Mouse (Mus musculus) midbrain, embryonic 14.5 days (tissue): ENCODE data around the gene Minos1. TPM values are rescaled to one million over a fixed set of nuclear protein-coding genes. Genes with fewer than 3 reads are reported as not detected.
A peak's percentile ranks its signal among the peaks of the same experiment; 100 is the strongest.

ENCODE experiments used
- ATAC-seq: fragments of 200-750 bp; cut with Nextera tagmentation; 2 replicates; pipeline ENCODE4 v1.8.0; 2017; ENCODE audit warnings: moderate number of reproducible peaks, moderate library complexity; ENCODE audit not compliant: low FRiP score, low TSS enrichment
- DNase-seq: peaks from one replicate; pipeline ENCODE4 v3.0.0-alpha.2; 2015
- H3K27ac ChIP-seq: fragments of 300-500 bp; sonication (generic); replicated peaks from 2 replicates; pipeline ENCODE4 v1.5.1; 2014; ENCODE audit warnings: mild to moderate bottlenecking, low read depth, low read length, moderate library complexity
- H3K27me3 ChIP-seq: fragments of 300-500 bp; sonication (generic); 2 replicates; pipeline ENCODE4 v1.6.1; 2014; ENCODE audit warnings: low read length, control low read depth, mixed read lengths; ENCODE audit not compliant: control insufficient read depth, insufficient read depth
- H3K36me3 ChIP-seq: fragments of 300-500 bp; sonication (generic); 2 replicates; pipeline ENCODE4 v1.6.1; 2014; ENCODE audit warnings: low read length, control low read depth; ENCODE audit not compliant: control insufficient read depth, insufficient read depth
- H3K4me1 ChIP-seq: fragments of 300-500 bp; sonication (generic); 2 replicates; pipeline ENCODE4 v1.6.1; 2014; ENCODE audit warnings: mild to moderate bottlenecking, antibody characterized with exemption, low read length, control low read depth; ENCODE audit not compliant: control insufficient read depth, insufficient read depth
- H3K4me2 ChIP-seq: fragments of 300-500 bp; sonication (generic); 2 replicates; pipeline ENCODE4 v1.6.1; 2014; ENCODE audit warnings: mild to moderate bottlenecking, low read length, moderate library complexity
- H3K4me3 ChIP-seq: fragments of 300-500 bp; sonication (generic); replicated peaks from 2 replicates; pipeline ENCODE4 v1.5.1; 2014; ENCODE audit warnings: low read depth, low read length
- H3K9ac ChIP-seq: fragments of 300-500 bp; sonication (generic); replicated peaks from 2 replicates; pipeline ENCODE4 v1.6.1; 2014; ENCODE audit warnings: mild to moderate bottlenecking, low read length, moderate library complexity
- H3K9me3 ChIP-seq: fragments of 300-500 bp; sonication (generic); 2 replicates; pipeline ENCODE4 v1.6.1; 2016; ENCODE audit warnings: low read length, control low read depth, mixed read lengths; ENCODE audit not compliant: control insufficient read depth
- WGBS: fragments of 180-500 bp; shearing (Covaris S2); extraction: QIAGEN DNeasy Blood & Tissue Kit; methylation state at CpG from one replicate; pipeline ENCODE4 v1.1.7; 2014; 5-methylcytosine and 5-hydroxymethylcytosine counted together
- polyA plus RNA-seq: library from polyadenylated mRNA; unstranded; fragments of >200 nt; fragmentation: Nextera tagmentation; extraction: Ambion mirVana; gene quantifications from 2 replicates; pipeline ENCODE4 v1.2.1, GENCODE M21; 2014

Gene Minos1
- polyA plus RNA-seq, 1 experiment from 2014 or later = 346 TPM

DNA sequence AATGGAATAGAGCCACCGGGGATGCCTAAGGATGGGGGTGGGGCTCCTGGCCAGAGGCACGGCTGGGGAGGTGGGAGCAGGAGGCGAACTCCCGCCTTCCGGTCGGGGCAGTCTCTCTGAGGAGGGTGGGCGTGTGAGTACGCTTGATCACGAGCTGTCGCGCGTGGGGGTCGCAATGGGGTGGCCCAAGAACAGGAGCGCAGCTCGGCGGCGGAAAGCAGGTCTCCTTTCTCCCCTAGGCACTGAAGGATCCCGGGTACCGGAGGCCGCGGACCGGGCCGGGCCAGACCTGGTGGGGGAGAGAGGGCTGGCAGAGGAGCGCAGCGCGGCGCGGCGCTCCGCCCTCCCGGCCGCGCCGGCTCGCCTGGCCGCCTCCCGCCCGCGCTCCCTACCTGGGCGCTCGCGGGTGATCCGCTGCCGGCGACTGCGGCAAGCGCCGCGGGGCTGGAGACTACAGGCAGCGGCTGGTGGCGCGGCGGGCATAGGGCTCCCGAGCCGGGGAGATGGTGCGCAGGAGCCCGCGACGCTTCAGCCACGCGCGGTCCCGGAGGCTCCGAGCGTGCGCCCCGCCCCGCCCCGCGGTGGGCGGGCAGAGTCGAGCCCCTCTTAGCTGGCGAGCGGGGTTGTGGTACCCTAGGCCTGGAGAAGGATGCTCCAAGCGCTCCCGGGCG is 55.7 kb downstream of the Minos1 start, which contains the start of gene Htr6:
Gene Htr6, minus strand, starts transcription at position 530 of the 671 bp plus-strand sequence.
- peak within 1 kb of the TSS; percentile 68 for H3K4me2 ChIP-seq
- no peaks in the 10 kb centered on the region for H3K36me3 ChIP-seq
- 1% methylated on average over 76 of the region's 77 CpGs for WGBS
- no peaks in the 10 kb centered on the region for H3K9me3 ChIP-seq
- no peak within 1 kb of the TSS for H3K27ac ChIP-seq
- peak within 1 kb of the TSS; percentile 47 for H3K4me3 ChIP-seq
- DNase-seq (peak; percentile 60), ATAC-seq (peak; percentile 37; the same call in 1 of the 2 replicates)
- H3K27me3 ChIP-seq = peaks cover 47% of the 10 kb centered on the region
- H3K4me1 ChIP-seq = no peaks in the 10 kb centered on the region
- H3K9ac ChIP-seq = peak within 1 kb of the TSS; percentile 55

- H3K27ac ChIP-seq = no peak overlapping the region
- peak overlapping the region; percentile 68 for H3K4me2 ChIP-seq
- no peak overlapping the region for H3K9ac ChIP-seq
- no peaks in the 10 kb centered on the region for H3K36me3 ChIP-seq
- H3K4me1 ChIP-seq = no peaks in the 10 kb centered on the region
- no peaks in the 10 kb centered on the region for H3K9me3 ChIP-seq
- ATAC-seq (no peak), DNase-seq (no peak)
- WGBS = 15% methylated on average over 29 of the region's 29 CpGs
- peak overlapping the region; percentile 47; the same call in 1 of the 2 replicates for H3K4me3 ChIP-seq
- peaks cover 47% of the 10 kb centered on the region for H3K27me3 ChIP-seq
These were observed 56.9 kb downstream of the Minos1 start for GRCm38 (mm10) chr4:139074060-139074459.

GRCm38 (mm10) chr4:139068287-139068686 is 62.6 kb downstream of the Minos1 start:
- Histone ChIP-seq H3K36me3 (no peaks in the 10 kb centered on the region), H3K27me3 (peaks cover 13% of the 10 kb centered on the region; the same call in 1 of the 2 replicates), H3K27ac (no peak overlapping the region), H3K4me3 (no peak overlapping the region), H3K4me1 (no peaks in the 10 kb centered on the region), H3K9me3 (no peaks in the 10 kb centered on the region), H3K4me2 (no peak overlapping the region), H3K9ac (no peak overlapping the region)
- WGBS = 42% methylated on average over 4 of the region's 4 CpGs
- DNase-seq (no peak), ATAC-seq (no peak)

DNA sequence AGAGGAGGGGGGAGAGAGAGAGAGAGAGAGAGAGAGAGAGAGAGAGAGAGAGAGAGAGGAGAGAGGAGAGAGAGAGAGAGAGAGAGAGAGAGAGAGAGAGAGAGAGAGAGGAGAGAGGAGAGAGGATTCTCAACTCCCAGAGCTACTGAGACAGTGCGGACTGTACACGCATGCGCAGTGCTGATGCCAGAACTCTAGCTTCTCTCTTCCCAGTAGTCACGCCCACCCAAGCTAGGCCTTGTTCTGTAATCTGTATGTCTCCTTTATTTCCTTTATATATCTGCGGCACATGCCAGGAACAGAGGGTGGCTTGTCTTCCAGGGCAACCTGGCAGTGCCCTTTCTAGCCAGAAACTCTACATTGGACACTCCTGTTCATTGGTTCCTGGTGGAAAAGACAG is 66.1 kb downstream of the Minos1 start:
- no peak overlapping the region for H3K9ac ChIP-seq
- no peak overlapping the region for H3K27ac ChIP-seq
- no peaks in the 10 kb centered on the region for H3K4me1 ChIP-seq
- no peaks in the 10 kb centered on the region for H3K9me3 ChIP-seq
- DNase-seq (no peak), ATAC-seq (no peak)
- H3K36me3 ChIP-seq = no peaks in the 10 kb centered on the region
- 0 out of 2 replicates have a peak, but pooled peaks cover 3% of the 10 kb centered on the region for H3K27me3 ChIP-seq
- H3K4me3 ChIP-seq = no peak overlapping the region
- no peak overlapping the region for H3K4me2 ChIP-seq
- WGBS = 93% methylated on average over 5 of the region's 5 CpGs

GRCm38 (mm10) chr4:139059569-139059968 is 71.3 kb downstream of the Minos1 start:
- Histone ChIP-seq H3K27me3 (0 out of 2 replicates have a peak, but pooled peaks cover 3% of the 10 kb centered on the region), H3K4me1 (peaks cover 4% of the 10 kb centered on the region; the same call in 1 of the 2 replicates), H3K36me3 (no peaks in the 10 kb centered on the region), H3K9ac (no peak overlapping the region), H3K27ac (no peak overlapping the region), H3K4me3 (no peak overlapping the region), H3K4me2 (no peak overlapping the region), H3K9me3 (no peaks in the 10 kb centered on the region)
- DNase-seq (peak; percentile 47), ATAC-seq (no peak)
- WGBS = 11% methylated on average over 7 of the region's 7 CpGs

GRCm38 (mm10) chr4:139058029-139058428 is 72.9 kb downstream of the Minos1 start:
- ATAC-seq = no peak
- Histone ChIP-seq H3K9me3 (no peaks in the 10 kb centered on the region), H3K27ac (no peak overlapping the region), H3K4me2 (no peak overlapping the region), H3K36me3 (no peaks in the 10 kb centered on the region), H3K9ac (no peak overlapping the region), H3K4me3 (no peak overlapping the region), H3K27me3 (no peaks in the 10 kb centered on the region), H3K4me1 (peaks cover 4% of the 10 kb centered on the region; the same call in 1 of the 2 replicates)
- WGBS = 87% methylated on average over 5 of the region's 5 CpGs
- DNase-seq = no peak

GRCm38 (mm10) chr4:139057291-139057690 is 73.6 kb downstream of the Minos1 start:
- Histone ChIP-seq H3K4me3 (no peak overlapping the region), H3K9ac (no peak overlapping the region), H3K36me3 (no peaks in the 10 kb centered on the region), H3K4me1 (peaks cover 4% of the 10 kb centered on the region; the same call in 1 of the 2 replicates), H3K9me3 (no peaks in the 10 kb centered on the region), H3K27me3 (no peaks in the 10 kb centered on the region), H3K27ac (no peak overlapping the region), H3K4me2 (no peak overlapping the region)
- WGBS = 80% methylated on average over 5 of the region's 5 CpGs
- no peak for ATAC-seq
- no peak for DNase-seq

GRCm38 (mm10) chr4:139055744-139056143 is 75.2 kb downstream of the Minos1 start:
- Histone ChIP-seq H3K9me3 (no peaks in the 10 kb centered on the region), H3K4me3 (no peak overlapping the region), H3K4me1 (peaks cover 4% of the 10 kb centered on the region; the same call in 1 of the 2 replicates), H3K27me3 (no peaks in the 10 kb centered on the region), H3K4me2 (no peak overlapping the region), H3K36me3 (no peaks in the 10 kb centered on the region), H3K9ac (no peak overlapping the region), H3K27ac (no peak overlapping the region)
- WGBS = 62% methylated on average over 3 of the region's 3 CpGs
- no peak for DNase-seq
- ATAC-seq = no peak

GRCm38 (mm10) chr4:139055336-139055735 is 75.6 kb downstream of the Minos1 start:
- DNase-seq = peak; percentile 69
- Histone ChIP-seq H3K4me1 (peaks cover 4% of the 10 kb centered on the region; the same call in 1 of the 2 replicates), H3K4me3 (no peak overlapping the region), H3K4me2 (no peak overlapping the region), H3K36me3 (no peaks in the 10 kb centered on the region), H3K9me3 (no peaks in the 10 kb centered on the region), H3K27me3 (no peaks in the 10 kb centered on the region), H3K9ac (no peak overlapping the region), H3K27ac (no peak overlapping the region)
- no peak for ATAC-seq
- WGBS = 73% methylated on average over 4 of the region's 4 CpGs
